Mouse (Mus musculus): ENCODE measurements around the gene Cyp2u1. TPM values are rescaled to one million over a fixed set of nuclear protein-coding genes. Genes with fewer than 3 reads are reported as not detected.

Gene Cyp2u1
- polyA plus RNA-seq (2014; fragmentation: Nextera tagmentation; extraction: Ambion mirVana) = 1.1 and 1.7 TPM in 2 replicates

GRCm38 (mm10) chr3:131302452-131303319 lies at the start of gene Cyp2u1:
TSS of gene Cyp2u1 (minus strand) at chr3:131303227.
- Histone ChIP-seq H3K4me1 (ENCODE audit: control insufficient read depth, insufficient read depth, low read length) (0 out of 2 replicates have a peak, but pooled peaks cover 6% of the 10 kb centered on the region), H3K27me3 (ENCODE audit: control insufficient read depth, insufficient read depth, low read length) (no peaks in the 10 kb centered on the region), H3K9me3 (ENCODE audit: control insufficient read depth, low read length) (no peaks in the 10 kb centered on the region), H3K4me2 (ENCODE audit: low read depth, severe bottlenecking) (peak within 1 kb of the TSS; percentile 89), H3K36me3 (ENCODE audit: control insufficient read depth, insufficient read depth, low read length) (no peaks in the 10 kb centered on the region), H3K27ac (replicated peaks; ENCODE audit: low read depth, low read length) (no peak within 1 kb of the TSS), H3K4me3 (ENCODE audit: low read depth, low read length) (peak within 1 kb of the TSS; percentile 65), H3K9ac (ENCODE audit: low read length) (peak within 1 kb of the TSS; percentile 28)
- peak; percentile 90 for DNase-seq (ENCODE audit: low spot score)
- peak; percentile 94 for ATAC-seq (ENCODE audit: insufficient number of reproducible peaks, low FRiP score, low TSS enrichment, low read depth)
- WGBS = under 1% methylated on average over 71 of the region's 71 CpGs

GRCm38 (mm10) chr3:131350539-131350938 lies 47.5 kb upstream of the Cyp2u1 start:
- H3K36me3 ChIP-seq (ENCODE audit: control insufficient read depth, insufficient read depth, low read length) = no peaks in the 10 kb centered on the region

GRCm38 (mm10) chr3:131349013-131349412 lies 46.0 kb upstream of the Cyp2u1 start:
- Histone ChIP-seq H3K4me1 (ENCODE audit: control insufficient read depth, insufficient read depth, low read length) (peaks cover 7% of the 10 kb centered on the region), H3K27ac (replicated peaks; ENCODE audit: low read depth, low read length) (no peak overlapping the region), H3K27me3 (ENCODE audit: control insufficient read depth, insufficient read depth, low read length) (no peaks in the 10 kb centered on the region), H3K4me2 (ENCODE audit: low read depth, severe bottlenecking) (no peak overlapping the region), H3K9me3 (ENCODE audit: control insufficient read depth, low read length) (no peaks in the 10 kb centered on the region), H3K4me3 (ENCODE audit: low read depth, low read length) (no peak overlapping the region), H3K9ac (ENCODE audit: low read length) (no peak overlapping the region), H3K36me3 (ENCODE audit: control insufficient read depth, insufficient read depth, low read length) (no peaks in the 10 kb centered on the region)
- DNase-seq (ENCODE audit: low spot score) (no peak), ATAC-seq (ENCODE audit: insufficient number of reproducible peaks, low FRiP score, low TSS enrichment, low read depth) (no peak)
- 78% methylated on average over 6 of the region's 6 CpGs for WGBS

More at GRCm38 (mm10) chr3:131350539-131350938, 47.5 kb upstream of the Cyp2u1 start:
- WGBS = 88% methylated on average over 7 of the region's 7 CpGs
- H3K4me3 ChIP-seq (ENCODE audit: low read depth, low read length) = no peak overlapping the region
- no peak for ATAC-seq (ENCODE audit: insufficient number of reproducible peaks, low FRiP score, low TSS enrichment, low read depth)
- H3K27me3 ChIP-seq (ENCODE audit: control insufficient read depth, insufficient read depth, low read length) = no peaks in the 10 kb centered on the region
- H3K9ac ChIP-seq (ENCODE audit: low read length) = no peak overlapping the region
- DNase-seq (ENCODE audit: low spot score) = no peak
- H3K27ac ChIP-seq (replicated peaks; ENCODE audit: low read depth, low read length) = no peak overlapping the region
- no peak overlapping the region for H3K4me2 ChIP-seq (ENCODE audit: low read depth, severe bottlenecking)
- H3K9me3 ChIP-seq (ENCODE audit: control insufficient read depth, low read length) = no peaks in the 10 kb centered on the region
- H3K4me1 ChIP-seq (ENCODE audit: control insufficient read depth, insufficient read depth, low read length) = 0 out of 2 replicates have a peak, but pooled peaks cover 2% of the 10 kb centered on the region

GRCm38 (mm10) chr3:131348579-131348950 lies 45.5 kb upstream of the Cyp2u1 start:
- no peak overlapping the region for H3K4me2 ChIP-seq (ENCODE audit: low read depth, severe bottlenecking)
- no peaks in the 10 kb centered on the region for H3K9me3 ChIP-seq (ENCODE audit: control insufficient read depth, low read length)
- H3K9ac ChIP-seq (ENCODE audit: low read length) = no peak overlapping the region
- H3K4me1 ChIP-seq (ENCODE audit: control insufficient read depth, insufficient read depth, low read length) = peaks cover 10% of the 10 kb centered on the region
- WGBS = 68% methylated on average over 3 of the region's 3 CpGs
- no peak overlapping the region for H3K27ac ChIP-seq (replicated peaks; ENCODE audit: low read depth, low read length)
- no peak overlapping the region for H3K4me3 ChIP-seq (ENCODE audit: low read depth, low read length)
- DNase-seq (ENCODE audit: low spot score) (no peak), ATAC-seq (ENCODE audit: insufficient number of reproducible peaks, low FRiP score, low TSS enrichment, low read depth) (no peak)
- H3K36me3 ChIP-seq (ENCODE audit: control insufficient read depth, insufficient read depth, low read length) = no peaks in the 10 kb centered on the region
- no peaks in the 10 kb centered on the region for H3K27me3 ChIP-seq (ENCODE audit: control insufficient read depth, insufficient read depth, low read length)

GRCm38 (mm10) chr3:131347831-131348578 lies 45.0 kb upstream of the Cyp2u1 start:
- Histone ChIP-seq H3K27ac (replicated peaks; ENCODE audit: low read depth, low read length) (no peak overlapping the region), H3K27me3 (ENCODE audit: control insufficient read depth, insufficient read depth, low read length) (no peaks in the 10 kb centered on the region), H3K4me2 (ENCODE audit: low read depth, severe bottlenecking) (no peak overlapping the region), H3K9me3 (ENCODE audit: control insufficient read depth, low read length) (no peaks in the 10 kb centered on the region), H3K4me3 (ENCODE audit: low read depth, low read length) (no peak overlapping the region), H3K9ac (ENCODE audit: low read length) (no peak overlapping the region), H3K4me1 (ENCODE audit: control insufficient read depth, insufficient read depth, low read length) (peaks cover 14% of the 10 kb centered on the region), H3K36me3 (ENCODE audit: control insufficient read depth, insufficient read depth, low read length) (no peaks in the 10 kb centered on the region)
- 54% methylated on average over 6 of the region's 6 CpGs for WGBS
- DNase-seq (ENCODE audit: low spot score) (peak; percentile 40), ATAC-seq (ENCODE audit: insufficient number of reproducible peaks, low FRiP score, low TSS enrichment, low read depth) (no peak)

- H3K9ac ChIP-seq (ENCODE audit: low read length) = no peak overlapping the region
- no peaks in the 10 kb centered on the region for H3K9me3 ChIP-seq (ENCODE audit: control insufficient read depth, low read length)
- H3K36me3 ChIP-seq (ENCODE audit: control insufficient read depth, insufficient read depth, low read length) = no peaks in the 10 kb centered on the region
- H3K27ac ChIP-seq (replicated peaks; ENCODE audit: low read depth, low read length) = no peak overlapping the region
- no peaks in the 10 kb centered on the region for H3K27me3 ChIP-seq (ENCODE audit: control insufficient read depth, insufficient read depth, low read length)
- H3K4me3 ChIP-seq (ENCODE audit: low read depth, low read length) = no peak overlapping the region
- WGBS = 95% methylated on average over 6 of the region's 6 CpGs
- H3K4me2 ChIP-seq (ENCODE audit: low read depth, severe bottlenecking) = no peak overlapping the region
- DNase-seq (ENCODE audit: low spot score) (no peak), ATAC-seq (ENCODE audit: insufficient number of reproducible peaks, low FRiP score, low TSS enrichment, low read depth) (no peak)
- peaks cover 16% of the 10 kb centered on the region for H3K4me1 ChIP-seq (ENCODE audit: control insufficient read depth, insufficient read depth, low read length)
Observed at GRCm38 (mm10) chr3:131345903-131346302, 42.9 kb upstream of the Cyp2u1 start.

- Histone ChIP-seq H3K9me3 (ENCODE audit: control insufficient read depth, low read length) (no peaks in the 10 kb centered on the region), H3K9ac (ENCODE audit: low read length) (no peak overlapping the region), H3K36me3 (ENCODE audit: control insufficient read depth, insufficient read depth, low read length) (no peaks in the 10 kb centered on the region), H3K4me3 (ENCODE audit: low read depth, low read length) (no peak overlapping the region), H3K4me2 (ENCODE audit: low read depth, severe bottlenecking) (no peak overlapping the region), H3K27ac (replicated peaks; ENCODE audit: low read depth, low read length) (peak overlapping the region; percentile 39; the same call in 1 of the 2 replicates), H3K4me1 (ENCODE audit: control insufficient read depth, insufficient read depth, low read length) (peaks cover 14% of the 10 kb centered on the region), H3K27me3 (ENCODE audit: control insufficient read depth, insufficient read depth, low read length) (no peaks in the 10 kb centered on the region)
- WGBS = 21% methylated on average over 6 of the region's 6 CpGs
- 0 out of 2 replicates have a peak, but pooled peaks have one; percentile 32 for ATAC-seq (ENCODE audit: insufficient number of reproducible peaks, low FRiP score, low TSS enrichment, low read depth)
- peak; percentile 74 for DNase-seq (ENCODE audit: low spot score)
Observed at GRCm38 (mm10) chr3:131343311-131343710, 40.3 kb upstream of the Cyp2u1 start.

- Histone ChIP-seq H3K4me2 (ENCODE audit: low read depth, severe bottlenecking) (no peak overlapping the region), H3K4me3 (ENCODE audit: low read depth, low read length) (no peak overlapping the region), H3K27ac (replicated peaks; ENCODE audit: low read depth, low read length) (no peak overlapping the region), H3K9ac (ENCODE audit: low read length) (no peak overlapping the region), H3K27me3 (ENCODE audit: control insufficient read depth, insufficient read depth, low read length) (no peaks in the 10 kb centered on the region), H3K9me3 (ENCODE audit: control insufficient read depth, low read length) (no peaks in the 10 kb centered on the region), H3K36me3 (ENCODE audit: control insufficient read depth, insufficient read depth, low read length) (no peaks in the 10 kb centered on the region), H3K4me1 (ENCODE audit: control insufficient read depth, insufficient read depth, low read length) (peaks cover 14% of the 10 kb centered on the region)
- 69% methylated on average over 3 of the region's 3 CpGs for WGBS
- ATAC-seq (ENCODE audit: insufficient number of reproducible peaks, low FRiP score, low TSS enrichment, low read depth) (no peak), DNase-seq (ENCODE audit: low spot score) (no peak)
Observed at GRCm38 (mm10) chr3:131340885-131341284, 37.9 kb upstream of the Cyp2u1 start.

Data from limb, embryonic 11.5 days (tissue).